Mouse (Mus musculus) ES-Bruce4 (cell line): ENCODE measurements around the gene Usp11. TPM values are rescaled to one million over a fixed set of nuclear protein-coding genes. Genes with fewer than 3 reads are reported as not detected.

Experiments
- H3K27ac ChIP-seq: 2 replicates; pipeline ENCODE4 v1.5.1; 2012; ENCODE audit warnings: low read length, inconsistent platforms; ENCODE audit not compliant: insufficient read depth
- H3K27me3 ChIP-seq: 2 replicates; pipeline ENCODE4 v1.6.1; 2012; ENCODE audit warnings: mild to moderate bottlenecking, low read length, inconsistent platforms; ENCODE audit not compliant: control insufficient read depth, poor library complexity, insufficient read depth, severe bottlenecking
- H3K36me3 ChIP-seq: 2 replicates; pipeline ENCODE4 v1.6.1; 2012; ENCODE audit warnings: inconsistent platforms, mild to moderate bottlenecking, low read length, moderate library complexity; ENCODE audit not compliant: control insufficient read depth, poor library complexity, insufficient read depth, severe bottlenecking
- H3K4me1 ChIP-seq: one replicate; pipeline ENCODE4 v1.8.1; 2011; ENCODE audit warnings: low read length; ENCODE audit not compliant: control insufficient read depth, insufficient read depth
- H3K4me3 ChIP-seq: 2 replicates; pipeline ENCODE4 v1.5.1; 2011; ENCODE audit warnings: low read depth, mild to moderate bottlenecking, low read length
- H3K9ac ChIP-seq: 2 replicates; pipeline ENCODE4 v1.6.1; 2012; ENCODE audit warnings: low read depth, mild to moderate bottlenecking, inconsistent platforms; ENCODE audit not compliant: poor library complexity, severe bottlenecking
- H3K9me3 ChIP-seq: replicated peaks from 2 replicates; pipeline ENCODE4 v1.6.1; 2012; ENCODE audit warnings: mild to moderate bottlenecking, low read length, inconsistent platforms; ENCODE audit not compliant: control insufficient read depth, poor library complexity, insufficient read depth, severe bottlenecking
- CTCF ChIP-seq: IDR thresholded peaks from one replicate; pipeline ENCODE4 v1.8.1; 2011; ENCODE audit warnings: low read depth, low read length
- EP300 ChIP-seq: IDR thresholded peaks from 2 replicates; pipeline ENCODE4 v1.6.1; 2011; ENCODE audit warnings: low read depth, low read length; ENCODE audit not compliant: insufficient read depth
- POLR2A ChIP-seq: IDR thresholded peaks from one replicate; pipeline ENCODE4 v1.8.1; 2011; ENCODE audit warnings: low read length; ENCODE audit not compliant: insufficient read depth
- polyA plus RNA-seq: library from polyadenylated mRNA; stranded (reverse); fragments of >200 nt; gene quantifications from 2 replicates; pipeline ENCODE4 v1.2.4, GENCODE M21; 2011; ENCODE audit warnings: low read depth; ENCODE audit not compliant: missing spikeins, insufficient read depth, insufficient read length

Gene Usp11
- polyA plus RNA-seq, 1 experiment, result 50.9 TPM

DNA sequence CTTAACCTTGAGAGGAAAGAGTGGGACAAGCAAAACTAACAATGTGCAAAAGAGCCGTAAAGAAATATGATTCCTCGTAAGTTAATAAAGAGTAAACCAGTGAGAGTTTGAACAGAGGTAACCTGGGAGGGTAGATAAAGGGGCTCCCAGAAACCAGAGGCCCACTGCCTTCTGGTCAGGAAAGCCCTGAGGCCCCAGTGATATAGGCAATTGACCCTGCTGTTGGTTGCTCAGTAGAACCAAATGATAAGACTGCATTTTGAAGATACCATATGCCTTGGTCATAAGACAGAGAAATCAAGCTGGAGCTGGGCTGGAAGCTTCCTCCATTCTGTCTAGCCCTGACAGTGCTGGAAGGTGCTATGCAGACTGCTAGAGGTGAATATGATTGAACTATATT lies 45.1 kb downstream of the Usp11 start:
- H3K9me3 ChIP-seq, result no peaks in the 10 kb centered on the region
- no peak overlapping the region for H3K4me3 ChIP-seq
- H3K9ac ChIP-seq, result no peak overlapping the region
- H3K4me1 ChIP-seq, result no peaks in the 10 kb centered on the region
- no peaks in the 10 kb centered on the region for H3K36me3 ChIP-seq
- H3K27me3 ChIP-seq, result no peaks in the 10 kb centered on the region
- no peak overlapping the region for H3K27ac ChIP-seq
- TF ChIP-seq EP300, result no peak
- TF ChIP-seq CTCF, result no peak
- no peak for TF ChIP-seq POLR2A

DNA sequence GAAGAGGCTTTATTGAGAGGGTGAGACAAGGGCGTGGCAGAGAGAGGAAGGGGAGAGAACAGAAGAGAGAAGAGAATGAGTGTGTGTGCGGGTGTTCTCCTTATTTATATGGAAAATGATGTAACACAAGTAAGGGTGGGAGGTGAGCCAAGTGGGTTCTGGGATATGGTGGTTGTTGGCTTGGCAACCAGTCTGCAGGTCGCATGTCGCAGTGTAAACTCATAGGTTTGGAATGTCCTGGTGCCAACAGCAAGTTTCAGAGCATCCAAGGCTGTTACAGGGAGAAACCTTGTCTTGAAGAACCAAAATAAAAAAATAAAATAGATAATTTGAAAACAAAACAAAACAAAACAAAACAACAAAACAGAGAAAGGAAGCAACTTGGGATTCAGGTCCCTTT lies 57.5 kb downstream of the Usp11 start:
- Histone ChIP-seq H3K27ac (no peak overlapping the region), H3K27me3 (no peaks in the 10 kb centered on the region), H3K9me3 (no peaks in the 10 kb centered on the region), H3K4me1 (no peaks in the 10 kb centered on the region), H3K9ac (no peak overlapping the region), H3K36me3 (no peaks in the 10 kb centered on the region), H3K4me3 (no peak overlapping the region)
- TF ChIP-seq EP300 (no peak), CTCF (no peak), POLR2A (no peak)

Other genes with a start within 250 kb of the Usp11 start
- gene Rgn, start 154.1 kb upstream of the Usp11 start, polyA plus RNA-seq, result not detected in 2 replicates
- 40.5 and 41.4 TPM in 2 replicates for gene Rbm10, start 86.4 kb upstream of the Usp11 start, polyA plus RNA-seq
- 110 and 121 TPM in 2 replicates for gene Ndufb11, start 86.3 kb upstream of the Usp11 start, polyA plus RNA-seq
- gene Uba1, start 45.6 kb upstream of the Usp11 start, polyA plus RNA-seq, result 387 and 391 TPM in 2 replicates
- 83.3 and 94.9 TPM in 2 replicates for gene Cdk16, start 16.0 kb upstream of the Usp11 start, polyA plus RNA-seq
- 62.7 and 68.0 TPM in 2 replicates for gene Araf, start 93.9 kb downstream of the Usp11 start, polyA plus RNA-seq
- 34.6 and 40.8 TPM in 2 replicates for gene Timp1, start 166.3 kb downstream of the Usp11 start, polyA plus RNA-seq
- 4.7 and 4.9 TPM in 2 replicates for gene Syn1, start 217.1 kb downstream of the Usp11 start, polyA plus RNA-seq
- 3.5 and 5.2 TPM in 2 replicates for gene Cfp, start 227.6 kb downstream of the Usp11 start, polyA plus RNA-seq
- gene Elk1, start 246.7 kb downstream of the Usp11 start, polyA plus RNA-seq, result 20.2 and 20.5 TPM in 2 replicates